Mouse (Mus musculus): ENCODE data around the gene Spats1.
"Not testable (repeated sequence)": the region's sequence is repeated elsewhere in the genome, so short reads cannot be mapped to it uniquely, and the experiment has no call there.

Gene Spats1

DNA sequence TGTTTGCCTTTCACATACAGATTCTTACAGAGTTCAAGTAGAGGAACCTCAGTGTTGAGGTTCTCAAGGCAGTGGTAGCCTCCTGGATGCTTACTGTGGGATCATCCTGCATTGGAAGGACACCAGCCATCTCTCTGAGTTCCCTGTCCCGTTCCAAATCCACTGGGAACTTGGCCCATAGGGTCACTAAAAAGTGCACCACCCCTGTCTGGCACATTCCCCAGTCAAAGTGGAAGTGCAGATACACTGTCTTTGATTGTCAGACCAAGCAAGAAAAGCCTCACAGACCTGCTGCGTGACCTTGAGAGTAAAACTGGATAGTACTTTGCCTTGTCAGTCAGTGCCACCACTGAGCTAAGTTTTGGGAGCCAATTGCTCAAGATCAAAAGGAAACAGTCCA is 28.2 kb downstream of the Spats1 start:
- DNase-seq (ENCODE audit: low spot score in 2 of 2), result no peak

DNA sequence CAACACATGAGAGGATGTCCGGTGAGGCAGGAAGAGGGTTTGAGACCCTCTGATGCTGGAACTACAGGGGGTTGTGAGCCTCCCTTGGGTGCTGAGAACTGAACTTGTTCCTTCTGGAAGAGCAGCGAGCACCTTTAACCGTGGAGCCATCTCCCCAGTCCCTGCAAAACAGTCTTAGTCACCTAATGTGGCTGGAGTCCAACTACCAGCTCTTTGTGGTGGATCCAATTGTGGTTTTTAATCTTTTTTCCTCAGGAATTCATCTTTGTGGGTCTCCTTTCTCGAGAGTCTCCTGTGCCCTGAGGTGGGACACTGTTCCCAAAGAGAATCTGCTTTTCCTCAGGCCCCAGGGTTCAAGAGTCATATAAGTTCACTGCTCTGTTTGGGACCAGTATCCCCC is 29.3 kb downstream of the Spats1 start:
- DNase-seq (ENCODE audit: low spot score in 2 of 2), result no peak

DNA sequence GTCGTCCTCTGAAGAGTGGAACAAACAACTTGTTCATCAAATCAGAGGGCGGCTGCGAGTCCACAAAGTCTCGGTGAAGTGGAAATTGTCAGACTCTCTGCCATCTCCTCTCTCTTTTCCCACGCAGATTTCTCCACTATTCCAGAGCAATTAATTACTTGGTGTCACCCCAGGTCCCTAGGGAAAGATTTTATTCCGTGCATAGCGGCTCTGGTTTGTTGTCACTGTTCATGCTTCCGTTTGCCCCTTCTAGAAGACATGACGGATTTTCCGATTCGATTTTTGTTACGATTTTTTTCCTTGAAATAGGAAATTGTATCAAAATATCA is 41.0 kb downstream of the Spats1 start:
- no peak for DNase-seq (ENCODE audit: low spot score in 2 of 2)

DNA sequence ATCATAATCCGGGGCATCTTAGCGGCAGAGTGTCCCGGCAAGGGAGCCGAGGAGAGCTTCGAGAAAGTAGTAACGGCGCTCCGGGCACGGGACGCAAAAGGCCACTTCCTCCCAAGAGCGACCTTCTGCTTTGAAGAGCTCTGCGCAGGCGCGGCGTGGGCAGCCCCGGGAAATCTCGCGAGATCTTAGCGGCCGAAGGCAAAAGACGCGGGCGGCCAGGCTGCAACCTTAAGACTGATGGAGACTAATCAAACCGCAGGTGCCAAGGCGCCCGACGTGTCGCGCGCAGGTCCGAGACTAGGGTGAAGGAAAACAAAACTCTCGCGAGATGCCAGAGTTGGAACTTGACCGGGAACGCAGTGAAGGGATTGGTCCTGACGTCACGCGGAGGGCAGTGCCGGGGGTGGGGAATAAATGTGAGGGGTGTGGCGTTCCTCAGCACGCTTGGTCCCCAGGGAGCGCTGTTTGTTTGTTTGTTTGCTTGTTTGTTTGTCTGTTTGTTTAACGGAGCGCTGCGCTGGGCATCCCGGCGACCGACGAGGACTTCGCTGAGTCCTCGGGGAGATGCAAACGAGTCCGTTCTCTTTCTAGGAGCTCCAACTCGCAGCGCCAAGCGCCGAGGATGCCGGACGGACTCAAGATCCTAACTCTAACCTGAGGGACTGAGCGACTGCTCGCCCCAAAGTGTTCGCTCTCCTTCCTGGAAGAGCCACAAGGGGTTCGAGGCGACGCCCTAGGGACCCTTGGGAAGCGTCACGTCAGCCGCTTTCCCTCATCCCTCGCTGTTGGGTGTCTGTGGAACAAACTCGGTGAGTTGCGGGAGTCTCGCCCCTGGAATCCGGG is 41.6 kb downstream of the Spats1 start, which contains the start of gene Cdc5l:
Cdc5l (minus strand) TSS at position 319 of the 843 bp plus-strand sequence.
- DNase-seq (ENCODE audit: low spot score in 2 of 2), result peak; percentile 93 to 95

DNA sequence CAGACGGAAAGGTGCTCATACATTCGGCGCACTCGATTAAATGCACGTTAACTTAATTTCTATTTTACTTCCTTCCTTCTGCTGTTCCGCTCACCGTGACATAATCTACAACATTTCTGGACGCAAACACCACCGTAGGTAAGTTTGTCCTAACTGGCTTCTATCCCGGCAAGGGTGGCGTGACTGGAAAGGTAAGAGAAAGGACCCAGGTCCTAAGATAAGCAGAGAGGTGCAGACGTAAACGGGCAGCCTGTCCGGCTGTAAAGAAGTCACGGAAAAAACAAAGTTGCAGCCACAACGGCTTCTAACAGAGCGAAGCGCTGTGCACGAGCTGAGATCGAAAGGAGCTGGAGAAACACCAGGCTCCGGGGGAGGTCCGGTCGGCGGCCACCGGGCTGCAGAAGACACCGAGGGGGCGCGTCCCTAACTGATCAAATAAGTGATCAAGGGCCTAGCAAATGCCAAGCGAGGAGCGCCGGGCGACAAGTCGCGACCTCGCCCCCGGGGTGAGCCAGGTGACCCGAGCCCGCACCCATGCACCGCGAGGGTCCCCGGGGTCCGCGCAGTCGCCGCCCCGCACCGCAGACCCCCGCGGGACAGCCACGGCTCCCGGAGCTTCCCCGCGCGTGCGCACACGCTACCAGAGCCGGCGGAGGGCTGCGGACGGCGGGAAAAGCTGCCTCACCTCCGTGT is 42.4 kb downstream of the Spats1 start:
- DNase-seq (ENCODE audit: low spot score in 2 of 2), result peak in 1 of 2 experiments; percentile 66

DNA sequence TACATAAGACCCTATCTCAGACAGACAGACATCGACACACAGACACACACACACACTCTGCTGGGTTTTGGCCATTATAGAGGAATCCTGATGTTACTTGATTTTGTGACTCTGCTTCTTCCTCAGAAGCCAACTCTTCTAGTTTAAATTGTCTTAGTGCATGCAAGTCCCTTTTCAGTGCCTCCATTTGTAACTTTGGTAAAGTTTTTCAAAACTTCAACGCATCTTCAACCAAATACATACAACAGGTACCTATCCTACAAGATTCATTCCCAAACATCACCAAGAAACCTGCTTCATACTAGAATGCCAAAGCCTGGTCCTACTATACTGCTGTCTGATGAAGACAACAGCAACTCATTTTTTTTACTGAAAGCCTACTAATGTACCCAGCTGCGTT is 43.2 kb downstream of the Spats1 start:
- no peak for DNase-seq (ENCODE audit: low spot score in 2 of 2)

DNA sequence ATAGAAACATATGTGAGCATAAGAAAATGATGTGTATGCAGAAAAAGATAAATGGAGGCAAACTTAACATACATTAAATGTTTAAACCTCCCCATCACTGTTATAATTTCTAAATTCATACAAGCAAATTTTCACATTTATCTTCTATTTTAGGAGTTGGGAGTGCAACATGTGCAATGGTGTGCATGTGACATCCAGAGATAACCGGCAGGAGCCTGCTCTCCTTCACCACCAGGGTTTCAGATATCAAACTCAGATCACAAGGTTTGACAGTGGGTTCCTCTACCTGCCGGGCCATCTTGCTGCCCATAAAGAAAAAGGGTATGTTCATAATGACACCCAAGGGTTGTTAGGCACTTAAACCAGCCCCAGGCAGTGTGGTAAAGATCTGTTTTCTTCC is 57.8 kb downstream of the Spats1 start:
- DNase-seq (ENCODE audit: low spot score in 2 of 2), result no peak

DNA sequence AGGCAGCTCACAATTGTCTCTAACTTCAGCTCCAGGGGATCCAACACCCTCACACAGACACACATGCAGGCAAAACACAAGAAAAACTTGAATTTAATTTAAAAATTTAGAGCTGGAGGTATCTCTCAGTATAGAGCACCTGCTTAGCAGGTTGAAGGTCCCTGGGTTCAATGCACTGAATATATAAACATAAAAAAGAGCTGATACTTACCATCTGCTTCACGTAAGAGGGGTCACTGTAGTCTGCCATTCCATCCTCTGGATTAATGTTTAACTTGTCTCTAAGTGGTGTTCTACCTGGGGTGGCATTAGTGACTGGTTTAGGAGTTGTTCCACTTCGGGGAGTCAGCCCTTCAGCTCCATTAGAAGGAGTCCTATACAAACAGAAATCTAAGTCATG is 63.6 kb downstream of the Spats1 start:
- DNase-seq (ENCODE audit: low spot score in 2 of 2), result not testable (repeated sequence)

DNA sequence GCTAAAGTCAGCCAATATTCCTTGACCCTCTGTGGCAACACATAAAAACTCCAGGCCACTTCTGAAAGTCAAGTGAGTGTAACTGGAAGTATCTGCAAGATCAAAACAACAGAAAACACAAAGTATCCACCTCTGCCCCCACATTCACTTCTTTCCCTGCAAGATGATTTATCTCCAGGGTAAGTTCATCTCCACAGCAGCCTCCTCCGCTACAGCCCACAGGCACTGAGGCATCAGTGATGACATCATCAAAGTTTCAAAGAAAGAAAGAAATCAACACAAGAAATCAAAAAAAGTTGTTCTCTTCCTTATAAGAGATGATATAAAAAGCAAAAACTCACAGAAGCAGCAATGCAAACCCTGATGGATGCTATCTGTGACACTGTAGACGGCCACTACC is 66.5 kb downstream of the Spats1 start:
- DNase-seq (ENCODE audit: low spot score in 2 of 2), result no peak

DNA sequence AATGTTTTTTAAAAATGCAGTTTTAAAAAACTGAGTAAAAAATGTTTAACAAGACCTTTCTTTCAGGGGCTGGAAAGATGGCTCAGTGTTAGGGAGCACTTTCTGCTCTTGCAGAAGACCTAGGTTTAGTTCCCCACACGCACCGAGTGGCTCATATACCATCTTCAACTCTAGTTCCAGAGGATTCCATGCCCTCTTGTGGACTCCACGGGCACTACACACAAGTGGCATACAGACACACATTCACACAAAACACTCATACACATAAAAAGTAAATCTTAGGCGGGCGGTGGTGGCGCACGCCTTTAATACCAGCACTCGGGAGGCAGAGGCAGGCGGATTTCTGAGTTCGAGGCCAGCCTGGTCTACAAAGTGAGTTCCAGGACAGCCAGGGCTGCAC is 68.9 kb downstream of the Spats1 start:
- DNase-seq (ENCODE audit: low spot score in 2 of 2), result no peak

DNA sequence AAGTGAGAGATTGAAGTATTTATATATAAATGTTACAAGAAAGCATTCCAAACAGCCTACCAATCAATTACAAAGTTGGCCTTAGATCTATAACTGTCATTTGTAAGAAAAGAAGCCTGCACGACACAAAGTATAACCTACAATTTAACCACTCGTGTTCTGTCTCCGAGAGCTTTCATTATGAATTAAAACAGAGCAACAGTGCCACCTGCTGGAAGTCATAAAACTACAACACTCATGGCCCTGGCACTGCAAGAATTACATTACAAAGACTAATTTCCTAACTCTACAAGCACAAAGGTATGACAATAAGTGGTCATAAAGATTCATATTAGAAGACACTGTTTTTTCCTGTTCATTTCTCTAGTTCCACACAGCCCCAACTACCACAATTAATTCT is 72.0 kb downstream of the Spats1 start:
- peak in 1 of 2 experiments; percentile 12 for DNase-seq (ENCODE audit: low spot score in 2 of 2)

DNA sequence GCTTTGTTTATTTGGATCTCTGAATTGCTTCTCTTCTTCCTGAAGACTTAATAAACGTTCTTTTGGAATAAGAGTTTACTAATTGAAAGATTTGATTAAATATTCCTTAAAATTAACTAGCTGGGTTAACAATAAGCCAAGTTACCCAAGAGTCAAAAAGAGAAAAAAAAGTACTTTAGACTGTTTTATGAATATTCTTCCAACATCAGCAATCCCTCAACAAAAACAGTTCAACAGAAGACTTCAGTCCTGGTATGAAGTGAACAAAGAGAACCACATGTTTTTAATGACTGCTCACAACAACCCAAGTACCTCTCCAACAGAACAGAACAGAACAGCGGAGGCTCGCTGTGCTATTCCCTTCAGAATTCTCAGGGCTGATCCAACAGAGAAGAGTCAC is 72.6 kb downstream of the Spats1 start:
- no peak for DNase-seq (ENCODE audit: low spot score in 2 of 2)

DNA sequence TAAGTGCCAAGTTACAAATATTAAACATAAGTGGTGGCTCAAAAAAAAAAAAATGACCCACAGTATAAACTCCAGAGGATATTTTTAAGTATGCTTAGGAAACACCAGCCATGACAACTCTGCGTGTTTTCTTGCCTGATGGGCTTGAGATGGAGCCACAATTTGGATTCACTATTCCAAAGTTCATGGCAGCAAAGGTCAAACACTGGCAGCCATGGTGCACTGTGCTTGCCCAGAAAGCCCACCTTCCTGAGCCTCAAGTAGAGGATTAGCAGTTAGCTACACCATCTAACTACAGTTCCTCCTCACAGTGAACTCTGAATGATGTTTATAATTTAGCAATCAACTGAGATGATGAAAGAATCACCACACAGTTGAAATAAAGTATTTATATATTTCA is 73.1 kb downstream of the Spats1 start:
- DNase-seq (ENCODE audit: low spot score in 2 of 2), result no peak

DNA sequence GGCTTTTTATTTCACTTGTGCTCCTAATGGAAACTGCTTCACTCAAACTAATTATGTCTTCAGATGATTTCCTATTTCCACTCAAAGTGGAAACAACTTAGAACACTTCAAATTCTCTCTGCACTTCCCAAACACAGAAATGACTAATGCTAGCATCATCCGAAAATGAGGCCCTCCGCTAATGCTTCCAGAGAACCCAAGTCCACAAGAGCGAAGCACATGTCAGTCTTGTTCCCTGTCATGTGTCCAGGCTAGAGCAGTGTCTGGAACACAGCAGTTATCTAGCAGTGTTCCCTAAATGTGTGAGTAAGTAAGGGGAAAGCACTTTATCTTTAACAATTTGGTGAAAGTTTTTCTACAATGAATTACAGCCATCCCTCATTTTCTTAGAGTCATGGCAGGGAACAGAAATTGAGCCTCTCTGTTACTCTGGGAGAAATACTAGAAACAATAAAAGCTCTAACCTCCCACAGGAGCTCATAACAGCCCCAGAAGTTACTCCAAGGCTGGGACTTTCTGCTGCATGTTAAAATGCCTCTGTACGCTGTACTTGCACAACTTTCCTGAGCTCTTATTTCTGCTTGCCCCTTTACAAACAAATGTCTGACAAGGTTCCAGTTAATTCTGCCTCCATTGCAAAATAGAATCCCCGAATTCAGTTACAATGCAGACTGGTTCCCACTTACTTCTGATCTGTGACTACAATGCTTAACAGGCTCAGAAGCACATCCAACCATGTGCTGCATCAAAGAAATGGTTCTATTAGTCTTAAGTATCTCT is 73.9 kb downstream of the Spats1 start:
- DNase-seq (ENCODE audit: low spot score in 2 of 2), result no peak

DNA sequence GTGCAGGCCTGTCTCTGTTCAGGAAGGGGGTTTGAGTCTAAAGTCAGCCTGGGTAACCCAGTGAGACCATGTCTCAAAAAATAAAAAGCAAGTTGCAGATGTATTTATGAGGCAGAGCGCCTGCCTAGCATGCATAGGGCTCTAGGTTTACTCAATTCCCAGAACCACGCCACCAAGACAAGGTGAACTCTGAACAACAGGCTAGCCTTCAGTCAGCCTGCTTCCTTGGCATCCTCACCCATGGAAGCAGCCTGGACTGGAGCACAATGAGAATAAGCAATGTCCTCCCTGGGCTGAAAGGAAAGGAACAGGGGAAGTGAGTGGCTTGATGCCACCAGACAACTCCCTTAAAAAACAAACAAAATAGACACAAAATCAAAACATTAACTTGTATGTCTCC is 77.2 kb downstream of the Spats1 start:
- DNase-seq (ENCODE audit: low spot score in 2 of 2), result no peak

DNA sequence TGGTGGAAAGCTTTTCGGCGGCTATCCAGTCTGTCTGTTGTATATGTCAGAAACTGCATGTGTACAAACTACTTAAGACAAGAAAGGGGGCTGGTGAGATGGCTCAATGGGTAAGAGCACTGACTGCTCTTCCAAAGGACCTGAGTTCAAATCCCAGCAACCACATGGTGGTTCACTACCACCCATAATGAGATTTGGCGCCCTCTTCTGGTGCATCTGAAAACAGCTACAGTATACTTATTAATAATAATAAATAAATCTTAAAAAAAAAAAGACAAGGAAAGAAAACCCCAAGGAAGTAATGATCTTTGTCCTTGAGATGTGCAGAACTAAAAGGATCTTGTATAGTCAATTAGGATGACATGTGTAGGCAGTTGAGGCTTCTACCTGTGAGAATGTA is 77.7 kb downstream of the Spats1 start:
- no peak for DNase-seq (ENCODE audit: low spot score in 2 of 2)

DNA sequence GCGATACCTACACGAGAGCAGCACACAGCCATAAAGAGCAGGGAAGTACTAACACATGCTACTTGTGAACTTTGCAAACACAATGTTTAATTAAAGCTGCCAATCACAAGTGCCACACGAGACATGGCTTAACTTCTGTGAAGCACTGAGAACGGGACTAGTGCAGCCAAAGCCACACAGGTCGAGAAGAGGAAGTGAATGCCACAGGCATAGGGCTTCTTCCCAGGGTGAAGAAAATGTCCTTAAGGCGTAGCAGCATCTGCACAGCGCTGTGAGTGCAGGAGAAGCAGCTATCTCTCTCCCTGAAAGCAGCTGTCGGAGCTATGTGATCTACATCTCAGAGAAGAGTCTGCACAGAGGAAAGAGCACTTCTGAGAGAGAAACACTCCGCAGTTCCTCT is 80.6 kb downstream of the Spats1 start:
- no peak for DNase-seq (ENCODE audit: low spot score in 2 of 2)

DNA sequence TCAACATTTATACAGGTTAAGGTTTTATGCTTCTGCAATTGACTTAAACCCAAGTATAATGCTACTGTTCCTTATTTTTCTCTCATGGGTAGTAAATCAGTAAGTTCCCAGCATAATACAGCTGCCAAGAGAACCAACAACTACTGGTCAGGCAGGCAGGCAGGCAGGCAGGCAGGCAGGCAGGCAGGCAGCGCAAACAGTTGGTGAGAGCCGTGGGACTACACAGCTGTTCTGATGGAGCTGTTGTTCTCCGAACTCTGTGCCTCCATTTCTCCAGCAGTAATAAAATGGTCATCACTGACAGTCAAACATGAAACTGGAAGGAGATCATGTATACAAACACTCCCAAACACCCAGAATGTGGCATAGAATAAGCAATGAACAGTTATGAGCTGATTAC is 81.5 kb downstream of the Spats1 start:
- no peak for DNase-seq (ENCODE audit: low spot score in 2 of 2)

All from urinary bladder, adult 18-20 months (tissue).